Mouse (Mus musculus): ENCODE measurements at regions not wholly inside any gene's neighbourhood (a gene's known extent, or its start where the extent isn't known, plus 50 kb on each side); places are given as distances from the start of the nearest gene placed in this dataset.

- ATAC-seq, result no peak
These were observed 1239.5 kb upstream of the Zeb2 start for GRCm38 (mm10) chr2:46356651-46357050.

- ATAC-seq, result no peak
These were observed 1223.5 kb upstream of the Zeb2 start for GRCm38 (mm10) chr2:46340694-46341093.

DNA sequence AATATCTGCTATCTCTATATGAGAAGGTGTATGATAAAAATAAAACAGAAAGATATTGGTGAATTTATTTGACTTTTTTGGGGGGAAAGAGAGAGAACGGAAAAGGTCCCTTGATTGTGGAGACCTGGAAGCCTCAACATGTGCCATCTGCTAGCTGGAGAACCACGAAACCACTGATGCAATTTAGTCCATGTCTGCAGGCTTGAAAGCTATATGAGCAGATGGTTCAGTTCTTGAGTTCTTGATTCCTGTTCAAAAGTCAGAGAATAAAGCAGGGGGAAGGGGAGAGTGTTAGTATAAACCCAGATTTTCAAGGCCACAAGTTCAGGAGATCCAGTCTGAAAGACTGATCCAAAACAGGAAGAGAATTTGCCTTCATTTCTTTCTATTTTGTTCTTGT is 1199.5 kb upstream of the Zeb2 start:
- no peak for ATAC-seq

DNA sequence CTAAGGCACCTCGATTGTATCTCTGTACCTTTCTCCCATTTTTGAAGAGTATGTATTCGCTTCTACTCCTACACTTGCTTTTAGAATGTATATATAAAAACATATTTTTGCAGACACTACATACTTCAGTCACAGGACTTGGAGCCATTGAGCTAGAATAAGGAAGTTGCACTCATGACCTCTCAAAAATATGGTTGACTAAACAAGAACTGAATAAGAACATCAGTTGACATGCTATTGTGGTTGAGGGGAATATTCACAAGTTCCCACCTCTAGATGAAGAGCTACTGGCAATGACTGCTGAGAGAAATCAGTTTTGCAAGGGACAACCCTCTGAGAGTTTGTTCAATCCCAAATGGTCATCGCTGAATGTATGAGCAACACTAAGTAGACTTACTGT is 1198.0 kb upstream of the Zeb2 start:
- no peak for ATAC-seq

DNA sequence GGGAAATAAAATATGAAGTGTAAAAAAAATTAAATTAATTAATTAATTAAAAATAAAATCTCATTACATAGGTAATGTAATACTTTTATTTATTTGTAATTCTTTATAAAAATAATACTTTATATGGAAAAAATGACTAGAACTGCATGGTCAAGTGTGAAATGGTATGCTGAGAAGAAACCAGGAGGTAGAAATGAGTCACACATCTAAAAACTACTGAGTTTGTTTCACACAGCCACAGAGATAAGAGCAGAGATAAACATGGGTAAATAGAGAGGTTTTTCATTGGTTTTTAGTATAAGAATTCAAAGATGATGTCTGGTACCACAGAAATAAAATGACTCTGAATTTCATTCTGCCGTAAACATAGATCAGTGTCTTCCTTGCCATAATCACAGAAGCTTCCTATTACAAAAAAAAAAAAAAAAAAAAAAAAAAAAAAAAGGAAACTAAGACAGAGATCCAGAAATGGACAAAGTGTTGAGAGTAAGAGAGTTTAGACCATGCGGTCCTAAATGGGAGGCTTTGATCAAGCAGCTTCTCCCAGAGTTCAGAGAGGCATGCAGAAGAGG is 1190.5 kb upstream of the Zeb2 start:
- peak; percentile 67 for ATAC-seq

DNA sequence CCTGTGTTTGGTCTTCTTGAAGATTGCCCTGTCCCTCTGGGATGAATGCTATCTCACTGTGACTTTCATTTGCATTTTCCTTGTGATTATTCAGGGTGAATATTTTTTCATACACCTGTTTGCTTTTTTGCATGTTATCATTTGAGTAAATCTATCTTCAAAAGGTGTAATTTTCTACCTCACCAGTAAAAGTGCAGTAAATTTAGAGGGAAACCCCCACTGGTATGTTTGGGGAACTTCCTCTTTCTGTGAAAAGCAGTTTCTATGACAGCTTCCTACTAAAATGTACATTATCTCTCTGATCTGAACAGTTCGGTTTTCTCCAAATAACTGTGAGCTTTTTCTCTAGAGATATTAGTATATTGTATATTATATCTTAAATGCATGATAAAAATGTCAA is 1185.4 kb upstream of the Zeb2 start:
- peak; percentile 88 for ATAC-seq

GRCm38 (mm10) chr2:46297274-46297843 is 1180.2 kb upstream of the Zeb2 start:
- no peak for ATAC-seq

GRCm38 (mm10) chr2:46283929-46284598 is 1166.9 kb upstream of the Zeb2 start:
- no peak for ATAC-seq

- ATAC-seq, result no peak
These were observed 1163.6 kb upstream of the Zeb2 start for GRCm38 (mm10) chr2:46280822-46281221.

- ATAC-seq, result no peak
These were observed 1144.4 kb upstream of the Zeb2 start for GRCm38 (mm10) chr2:46261618-46262017.

DNA sequence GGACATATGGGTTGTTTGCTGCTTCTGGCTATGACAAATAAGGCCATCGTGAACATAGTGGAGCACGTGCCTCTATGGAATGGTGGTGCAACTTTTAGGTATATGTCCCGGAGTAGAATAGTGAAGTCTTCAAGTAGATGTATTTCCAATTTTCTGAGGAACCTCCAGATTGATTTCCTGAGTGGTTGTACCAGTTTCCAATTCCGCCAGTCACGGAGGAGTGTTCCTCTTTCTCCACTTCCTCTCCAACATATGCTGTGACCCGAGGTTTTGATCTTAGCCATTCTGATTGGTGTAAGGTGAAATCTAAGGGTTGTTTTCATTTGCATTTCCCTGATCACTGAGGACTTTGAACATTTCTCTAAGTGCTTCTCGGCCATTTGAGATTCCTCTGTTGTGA is 1134.4 kb upstream of the Zeb2 start:
- no peak for ATAC-seq

DNA sequence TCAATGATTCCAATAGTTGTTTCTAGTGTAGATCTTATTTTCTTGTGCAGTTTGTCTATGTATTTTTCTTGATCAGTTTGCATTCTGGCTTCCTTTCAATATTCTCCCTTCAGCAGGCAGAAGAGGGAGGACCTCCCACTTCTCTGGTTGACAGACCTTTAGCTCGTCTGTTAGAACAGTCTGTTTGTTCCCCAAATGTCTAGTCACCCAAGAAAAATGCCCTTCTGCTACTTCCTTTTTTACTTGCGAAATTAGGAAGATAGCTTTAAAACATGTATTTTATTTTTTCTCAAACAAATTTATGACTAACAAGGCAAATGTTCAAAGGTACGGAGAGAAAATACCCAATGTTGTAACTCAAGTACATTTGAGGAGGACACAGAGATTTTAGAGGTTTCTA is 1128.5 kb upstream of the Zeb2 start:
- no peak for ATAC-seq

GRCm38 (mm10) chr2:46244697-46245096 is 1127.5 kb upstream of the Zeb2 start:
- no peak for ATAC-seq

DNA sequence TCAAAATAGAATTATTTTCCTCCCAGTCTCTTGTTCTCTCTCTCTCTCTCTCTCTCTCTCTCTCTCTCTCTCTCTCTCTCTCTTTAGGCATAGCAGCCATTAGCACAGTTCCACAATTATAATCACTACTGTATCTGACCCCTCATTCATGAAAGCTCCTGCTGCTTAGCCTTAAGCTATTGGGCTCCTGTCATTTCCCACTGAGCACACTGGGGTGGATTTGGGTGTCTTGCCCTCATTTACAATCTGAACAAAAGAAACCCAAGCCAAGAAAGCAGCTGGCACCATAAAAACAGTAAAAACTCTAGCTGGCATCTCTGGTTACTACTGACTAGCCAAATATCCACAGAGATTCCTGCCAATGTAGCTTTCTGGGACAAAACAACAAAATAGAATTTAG is 1125.6 kb upstream of the Zeb2 start:
- ATAC-seq, result no peak

- no peak for ATAC-seq
These were observed 1122.7 kb upstream of the Zeb2 start for GRCm38 (mm10) chr2:46239874-46240273.

DNA sequence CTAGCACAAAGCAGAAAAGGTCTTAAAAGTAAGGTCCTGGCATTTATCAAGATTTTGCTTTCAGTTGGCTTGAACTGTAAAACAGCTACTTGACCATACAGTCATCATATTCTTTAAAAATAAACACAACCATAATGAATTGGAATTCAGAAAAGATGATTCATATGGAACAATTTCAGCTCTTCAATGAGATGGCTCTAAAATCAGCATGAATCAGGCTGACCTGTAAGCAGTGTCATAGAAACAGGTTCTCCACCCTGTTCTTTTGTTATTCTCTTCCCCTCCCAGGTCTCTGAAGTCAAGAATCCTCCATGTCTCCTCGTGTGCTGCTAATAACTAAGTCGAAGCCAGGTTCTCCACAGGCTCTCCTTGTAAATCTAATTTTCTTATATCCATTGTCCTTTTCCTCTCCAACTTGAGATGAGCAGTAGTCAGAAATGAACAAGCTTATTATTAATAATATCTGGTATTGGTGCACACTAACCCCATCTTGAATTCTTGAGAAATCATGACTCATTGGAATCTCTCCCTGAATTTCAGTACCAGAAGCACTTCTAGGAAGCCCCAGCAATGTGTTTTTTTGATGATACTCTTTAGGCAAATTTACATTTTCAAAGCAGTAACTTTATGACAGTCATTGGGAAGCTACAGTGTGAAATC is 1113.7 kb upstream of the Zeb2 start:
- ATAC-seq, result no peak

GRCm38 (mm10) chr2:46218336-46218957 is 1101.3 kb upstream of the Zeb2 start:
- ATAC-seq, result no peak

- ATAC-seq, result no peak
These were observed 1082.1 kb upstream of the Zeb2 start for GRCm38 (mm10) chr2:46199341-46199740.

GRCm38 (mm10) chr2:46187265-46187888 is 1070.2 kb upstream of the Zeb2 start:
- ATAC-seq, result no peak

DNA sequence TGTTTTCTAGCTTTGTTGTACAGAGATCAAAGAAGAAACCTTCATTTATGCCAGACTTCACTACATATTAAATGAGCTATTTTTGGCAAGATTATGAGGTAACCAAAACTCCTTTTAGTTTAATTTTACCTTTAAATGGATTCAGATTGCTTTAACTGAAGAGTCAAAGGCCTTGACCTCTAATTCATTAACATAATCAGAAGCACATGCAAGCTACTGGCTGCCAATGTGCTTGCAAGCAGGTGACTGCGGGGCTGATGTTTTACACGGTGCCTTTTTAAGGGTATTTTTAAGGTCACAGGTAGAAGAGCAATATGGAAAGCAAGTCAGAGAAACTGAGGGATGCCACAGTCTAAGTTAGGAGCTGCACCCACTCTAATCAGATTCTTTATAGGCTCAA is 1066.0 kb upstream of the Zeb2 start:
- ATAC-seq, result no peak

- ATAC-seq, result no peak
These were observed 1062.5 kb upstream of the Zeb2 start for GRCm38 (mm10) chr2:46179741-46180140.

DNA sequence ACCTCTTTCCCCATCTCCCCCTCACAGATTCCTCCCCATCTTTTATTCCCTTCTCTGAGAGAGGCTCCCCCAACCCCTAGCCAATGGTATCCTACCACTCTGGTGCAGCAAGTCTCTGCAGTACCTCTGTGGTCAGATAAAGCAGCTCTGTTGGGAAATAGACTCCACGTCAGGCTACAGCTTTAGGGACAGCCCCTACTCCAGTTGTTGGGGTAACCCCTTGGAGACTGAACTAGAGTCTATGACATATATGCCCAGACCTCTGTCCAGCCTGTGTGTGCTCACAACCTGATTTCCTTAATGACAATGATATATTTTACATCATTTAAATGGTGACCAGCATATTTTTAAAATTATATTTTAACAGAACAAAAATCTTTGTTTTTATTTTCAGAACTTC is 1051.3 kb upstream of the Zeb2 start:
- ATAC-seq, result no peak

DNA sequence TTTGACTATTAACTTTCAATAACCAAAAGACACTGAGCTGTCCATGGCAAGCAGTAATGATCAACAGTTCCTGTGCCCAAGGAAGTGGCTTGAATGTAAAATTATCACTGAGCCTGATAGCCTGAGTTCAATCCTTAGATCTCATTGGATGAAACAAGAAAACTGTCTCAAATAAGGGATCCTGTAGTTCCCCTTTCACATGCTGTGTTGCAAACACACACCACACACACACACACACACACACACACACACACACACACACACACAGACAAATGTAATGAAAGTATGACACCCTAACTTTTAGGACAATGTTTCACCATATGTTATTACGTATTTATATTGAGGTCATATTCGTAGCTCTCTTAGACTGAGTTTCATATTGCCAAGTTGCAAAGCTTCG is 1032.7 kb upstream of the Zeb2 start:
- no peak for ATAC-seq

Measured in CD4-positive, CD25-positive, alpha-beta regulatory T cell, adult 4 months (primary cell).